Mouse (Mus musculus) heart, embryonic 16.5 days (tissue): Measurements from ENCODE around the gene Retnlb. TPM values are rescaled to one million over a fixed set of nuclear protein-coding genes. Genes with fewer than 3 reads are reported as not detected.

Experiments
- ATAC-seq: fragments of 200-750 bp; cut with Nextera tagmentation; replicated peaks from 2 replicates; pipeline ENCODE4 v1.8.0; 2017; ENCODE audit warnings: moderate number of reproducible peaks; ENCODE audit not compliant: insufficient read depth, low FRiP score; ENCODE audit errors: extremely low read depth
- H3K27ac ChIP-seq: fragments of 300-500 bp; sonication (generic); 2 replicates; pipeline ENCODE4 v1.5.1; 2014; ENCODE audit warnings: mild to moderate bottlenecking, low read length, control low read depth, moderate library complexity
- H3K27me3 ChIP-seq: fragments of 300-500 bp; sonication (generic); 2 replicates; pipeline ENCODE4 v1.6.1; 2014; ENCODE audit warnings: low read length, mixed read lengths; ENCODE audit not compliant: control insufficient read depth, insufficient read depth
- H3K36me3 ChIP-seq: fragments of 300-500 bp; sonication (generic); 2 replicates; pipeline ENCODE4 v1.6.1; 2014; ENCODE audit not compliant: control insufficient read depth, insufficient read depth
- H3K4me1 ChIP-seq: fragments of 300-500 bp; sonication (generic); 2 replicates; pipeline ENCODE4 v1.6.1; 2014; ENCODE audit warnings: low read length, mixed read lengths; ENCODE audit not compliant: control insufficient read depth, insufficient read depth
- H3K4me2 ChIP-seq: fragments of 300-500 bp; sonication (generic); 2 replicates; pipeline ENCODE4 v1.6.1; 2014; ENCODE audit warnings: low read depth, mild to moderate bottlenecking, control low read depth, low read length
- H3K4me3 ChIP-seq: fragments of 300-500 bp; sonication (generic); 2 replicates; pipeline ENCODE4 v1.5.1; 2014; ENCODE audit warnings: mild to moderate bottlenecking, control low read depth, low read length
- H3K9ac ChIP-seq: fragments of 300-500 bp; sonication (generic); 2 replicates; pipeline ENCODE4 v1.6.1; 2014; ENCODE audit warnings: low read length, control low read depth
- H3K9me3 ChIP-seq: fragments of 300-500 bp; sonication (generic); replicated peaks from 2 replicates; pipeline ENCODE4 v1.6.1; 2016; ENCODE audit warnings: low read length; ENCODE audit not compliant: control insufficient read depth
- WGBS: fragments of 180-500 bp; shearing (Covaris S2); extraction: QIAGEN DNeasy Blood & Tissue Kit; methylation state at CpG from one replicate; pipeline ENCODE4 v1.1.7; 2014; 5-methylcytosine and 5-hydroxymethylcytosine counted together
- polyA plus RNA-seq: library from polyadenylated mRNA; unstranded; fragments of >200 nt; fragmentation: Nextera tagmentation; extraction: Ambion mirVana; gene quantifications from 2 replicates; pipeline ENCODE4 v1.2.1, GENCODE M21; 2015

Retnlb gene
- polyA plus RNA-seq, 1 experiment from 2014 or later, result not detected

- no peaks in the 10 kb centered on the region for H3K27me3 ChIP-seq
- H3K9ac ChIP-seq, result no peak overlapping the region
- no peak overlapping the region for H3K4me2 ChIP-seq
- H3K4me1 ChIP-seq, result no peaks in the 10 kb centered on the region
- H3K9me3 ChIP-seq, result no peaks in the 10 kb centered on the region
- H3K36me3 ChIP-seq, result no peaks in the 10 kb centered on the region
- ATAC-seq, result no peak
- 67% methylated on average over 1 of the region's 1 CpGs for WGBS
- no peak overlapping the region for H3K4me3 ChIP-seq
- H3K27ac ChIP-seq, result no peak overlapping the region
Measured at GRCm38 (mm10) chr16:48805412-48805811, 11.2 kb upstream of the Retnlb start.

- Histone ChIP-seq H3K4me2 (no peak overlapping the region), H3K4me1 (no peaks in the 10 kb centered on the region), H3K27me3 (no peaks in the 10 kb centered on the region), H3K9ac (no peak overlapping the region), H3K4me3 (no peak overlapping the region), H3K27ac (no peak overlapping the region), H3K9me3 (no peaks in the 10 kb centered on the region), H3K36me3 (no peaks in the 10 kb centered on the region)
- no peak for ATAC-seq
- 64% methylated on average over 1 of the region's 1 CpGs for WGBS
Measured at GRCm38 (mm10) chr16:48806521-48806920, 10.1 kb upstream of the Retnlb start.

- no peak overlapping the region for H3K4me2 ChIP-seq
- no peaks in the 10 kb centered on the region for H3K9me3 ChIP-seq
- H3K27me3 ChIP-seq, result no peaks in the 10 kb centered on the region
- ATAC-seq, result no peak
- no peaks in the 10 kb centered on the region for H3K4me1 ChIP-seq
- no peak overlapping the region for H3K9ac ChIP-seq
- H3K27ac ChIP-seq, result no peak overlapping the region
- no peak overlapping the region for H3K4me3 ChIP-seq
- H3K36me3 ChIP-seq, result no peaks in the 10 kb centered on the region
- WGBS, result 44% methylated on average over 2 of the region's 2 CpGs
Measured at GRCm38 (mm10) chr16:48809374-48809773, 7.3 kb upstream of the Retnlb start.

- ATAC-seq, result no peak
- no peaks in the 10 kb centered on the region for H3K36me3 ChIP-seq
- no peaks in the 10 kb centered on the region for H3K27me3 ChIP-seq
- H3K4me2 ChIP-seq, result no peak overlapping the region
- no peak overlapping the region for H3K4me3 ChIP-seq
- no peak overlapping the region for H3K9ac ChIP-seq
- H3K4me1 ChIP-seq, result no peaks in the 10 kb centered on the region
- no peak overlapping the region for H3K27ac ChIP-seq
- 61% methylated on average over 7 of the region's 7 CpGs for WGBS
- H3K9me3 ChIP-seq, result no peaks in the 10 kb centered on the region
Measured at GRCm38 (mm10) chr16:48811881-48812436, 4.7 kb upstream of the Retnlb start.

- Histone ChIP-seq H3K4me2 (no peak overlapping the region), H3K9ac (no peak overlapping the region), H3K27me3 (no peaks in the 10 kb centered on the region), H3K9me3 (no peaks in the 10 kb centered on the region), H3K4me1 (no peaks in the 10 kb centered on the region), H3K4me3 (no peak overlapping the region), H3K36me3 (no peaks in the 10 kb centered on the region), H3K27ac (no peak overlapping the region)
- WGBS, result 89% methylated on average over 6 of the region's 6 CpGs
- no peak for ATAC-seq
Measured at GRCm38 (mm10) chr16:48818524-48818923, 1.9 kb downstream of the Retnlb start.

GRCm38 (mm10) chr16:48826474-48826873, 9.8 kb downstream of the Retnlb start:
- Histone ChIP-seq H3K9me3 (no peaks in the 10 kb centered on the region), H3K4me1 (no peaks in the 10 kb centered on the region), H3K27me3 (no peaks in the 10 kb centered on the region), H3K36me3 (no peaks in the 10 kb centered on the region), H3K4me3 (no peak overlapping the region), H3K27ac (no peak overlapping the region), H3K9ac (no peak overlapping the region), H3K4me2 (no peak overlapping the region)
- 68% methylated on average over 3 of the region's 3 CpGs for WGBS
- ATAC-seq, result no peak

- ATAC-seq, result no peak
- no peaks in the 10 kb centered on the region for H3K36me3 ChIP-seq
- H3K27me3 ChIP-seq, result no peaks in the 10 kb centered on the region
- H3K9me3 ChIP-seq, result no peaks in the 10 kb centered on the region
- H3K4me3 ChIP-seq, result no peak overlapping the region
- 51% methylated on average over 1 of the region's 1 CpGs for WGBS
- no peak overlapping the region for H3K4me2 ChIP-seq
- H3K4me1 ChIP-seq, result no peaks in the 10 kb centered on the region
- no peak overlapping the region for H3K9ac ChIP-seq
- H3K27ac ChIP-seq, result no peak overlapping the region
Measured at GRCm38 (mm10) chr16:48827625-48828024, 11.0 kb downstream of the Retnlb start.

GRCm38 (mm10) chr16:48829060-48829459, 12.4 kb downstream of the Retnlb start:
- Histone ChIP-seq H3K4me1 (no peaks in the 10 kb centered on the region), H3K36me3 (no peaks in the 10 kb centered on the region), H3K27ac (no peak overlapping the region), H3K27me3 (no peaks in the 10 kb centered on the region), H3K9me3 (no peaks in the 10 kb centered on the region), H3K9ac (no peak overlapping the region), H3K4me3 (no peak overlapping the region), H3K4me2 (no peak overlapping the region)
- 62% methylated on average over 4 of the region's 4 CpGs for WGBS
- ATAC-seq, result no peak

- whole genome bisulfite sequencing, result 71% methylated on average over 7 of the region's 8 CpGs
Measured at GRCm38 (mm10) chr16:48832055-48832454, 15.4 kb downstream of the Retnlb start.

More at GRCm38 (mm10) chr16:48832055-48832454, 15.4 kb downstream of the Retnlb start:
- Histone ChIP-seq H3K36me3 (no peaks in the 10 kb centered on the region), H3K27ac (no peak overlapping the region), H3K9me3 (no peaks in the 10 kb centered on the region), H3K27me3 (no peaks in the 10 kb centered on the region), H3K4me3 (no peak overlapping the region), H3K4me2 (no peak overlapping the region), H3K9ac (no peak overlapping the region), H3K4me1 (no peaks in the 10 kb centered on the region)
- no peak for ATAC-seq
